Mouse (Mus musculus) embryonic facial prominence, embryonic 13.5 days (tissue): ENCODE measurements around the gene Hgd. TPM values are rescaled to one million over a fixed set of nuclear protein-coding genes. Genes with fewer than 3 reads are reported as not detected.
A peak's percentile ranks its signal among the peaks of the same experiment; 100 is the strongest.
"Not testable (repeated sequence)": the region's sequence is repeated elsewhere in the genome, so short reads cannot be mapped to it uniquely, and the experiment has no call there.

Experiments used
- ATAC-seq: fragments of 200-750 bp; cut with Nextera tagmentation; 2 replicates; pipeline ENCODE4 v1.8.0; 2017; ENCODE audit warnings: low read depth; ENCODE audit not compliant: insufficient number of reproducible peaks, insufficient read depth, low FRiP score, low TSS enrichment
- H3K27ac ChIP-seq: fragments of 300-500 bp; sonication (generic); 2 replicates; pipeline ENCODE4 v1.5.1; 2015; ENCODE audit warnings: moderate library complexity, mild to moderate bottlenecking, inconsistent platforms
- H3K27me3 ChIP-seq: fragments of 300-500 bp; sonication (generic); 2 replicates; pipeline ENCODE4 v1.6.1; 2015; ENCODE audit warnings: mild to moderate bottlenecking, inconsistent platforms
- H3K36me3 ChIP-seq: fragments of 300-500 bp; sonication (generic); 2 replicates; pipeline ENCODE4 v1.6.1; 2015; ENCODE audit warnings: mild to moderate bottlenecking, inconsistent platforms
- H3K4me1 ChIP-seq: fragments of 300-500 bp; sonication (generic); 2 replicates; pipeline ENCODE4 v1.6.1; 2015; ENCODE audit warnings: inconsistent platforms
- H3K4me2 ChIP-seq: fragments of 300-500 bp; sonication (generic); 2 replicates; pipeline ENCODE4 v1.6.1; 2015; ENCODE audit warnings: moderate library complexity, mild to moderate bottlenecking, inconsistent platforms
- H3K4me3 ChIP-seq: fragments of 300-500 bp; sonication (generic); 2 replicates; pipeline ENCODE4 v1.5.1; 2015; ENCODE audit warnings: mild to moderate bottlenecking, inconsistent platforms
- H3K9ac ChIP-seq: fragments of 300-500 bp; sonication (generic); 2 replicates; pipeline ENCODE4 v1.6.1; 2015; ENCODE audit warnings: mild to moderate bottlenecking, inconsistent platforms
- H3K9me3 ChIP-seq: fragments of 300-500 bp; sonication (generic); 2 replicates; pipeline ENCODE4 v1.6.1; 2016; ENCODE audit warnings: inconsistent platforms
- WGBS: fragments of 180-500 bp; shearing (Covaris S2); methylation state at CpG from one replicate; pipeline ENCODE4 v1.1.7; 2015; ENCODE audit warnings: mixed read lengths; 5-methylcytosine and 5-hydroxymethylcytosine counted together
- polyA plus RNA-seq: library from polyadenylated mRNA; unstranded; fragments of >200 nt; fragmentation: Nextera tagmentation; extraction: Ambion mirVana; gene quantifications from 2 replicates; pipeline ENCODE4 v1.2.1, GENCODE M21; 2015

Hgd gene
- polyA plus RNA-seq, 1 experiment from 2014 or later = 0.20 TPM

- Histone ChIP-seq H3K36me3 (no peaks in the 10 kb centered on the region), H3K27ac (no peak overlapping the region), H3K9ac (no peak overlapping the region), H3K27me3 (no peaks in the 10 kb centered on the region), H3K9me3 (no peaks in the 10 kb centered on the region), H3K4me1 (no peaks in the 10 kb centered on the region), H3K4me2 (no peak overlapping the region), H3K4me3 (no peak overlapping the region)
- 72% methylated on average over 9 of the region's 9 CpGs for WGBS
- ATAC-seq = no peak
Measured at GRCm38 (mm10) chr16:37634578-37634977, 54.6 kb downstream of the Hgd start.

GRCm38 (mm10) chr16:37635095-37635494 is 55.1 kb downstream of the Hgd start:
- H3K4me1 ChIP-seq = no peaks in the 10 kb centered on the region
- no peaks in the 10 kb centered on the region for H3K36me3 ChIP-seq
- H3K4me2 ChIP-seq = no peak overlapping the region
- H3K9me3 ChIP-seq = no peaks in the 10 kb centered on the region
- H3K27ac ChIP-seq = no peak overlapping the region
- no peak overlapping the region for H3K9ac ChIP-seq
- no peaks in the 10 kb centered on the region for H3K27me3 ChIP-seq
- H3K4me3 ChIP-seq = no peak overlapping the region
- no peak for ATAC-seq
- WGBS = 89% methylated on average over 1 of the region's 1 CpGs

GRCm38 (mm10) chr16:37636107-37636506 is 56.2 kb downstream of the Hgd start:
- no peak overlapping the region for H3K4me3 ChIP-seq
- no peaks in the 10 kb centered on the region for H3K36me3 ChIP-seq
- H3K27ac ChIP-seq = no peak overlapping the region
- no peak overlapping the region for H3K9ac ChIP-seq
- no peaks in the 10 kb centered on the region for H3K27me3 ChIP-seq
- ATAC-seq = no peak
- no peaks in the 10 kb centered on the region for H3K9me3 ChIP-seq
- 59% methylated on average over 6 of the region's 6 CpGs for WGBS
- H3K4me2 ChIP-seq = no peak overlapping the region
- H3K4me1 ChIP-seq = no peaks in the 10 kb centered on the region

GRCm38 (mm10) chr16:37637802-37638201 is 57.8 kb downstream of the Hgd start:
- no peak overlapping the region for H3K27ac ChIP-seq
- H3K36me3 ChIP-seq = no peaks in the 10 kb centered on the region
- no peak for ATAC-seq
- H3K9me3 ChIP-seq = no peaks in the 10 kb centered on the region
- no peaks in the 10 kb centered on the region for H3K4me1 ChIP-seq
- H3K4me2 ChIP-seq = no peak overlapping the region
- no peaks in the 10 kb centered on the region for H3K27me3 ChIP-seq
- H3K9ac ChIP-seq = no peak overlapping the region
- no peak overlapping the region for H3K4me3 ChIP-seq

GRCm38 (mm10) chr16:37640522-37640921 is 60.6 kb downstream of the Hgd start:
- H3K9me3 ChIP-seq, H3K27ac ChIP-seq, H3K36me3 ChIP-seq, H3K4me1 ChIP-seq, H3K4me3 ChIP-seq, ATAC-seq, H3K27me3 ChIP-seq, H3K9ac ChIP-seq, H3K4me2 ChIP-seq: not testable (repeated sequence)

GRCm38 (mm10) chr16:37644486-37644885 is 64.5 kb downstream of the Hgd start:
- no peak for ATAC-seq
- Histone ChIP-seq H3K4me1 (no peaks in the 10 kb centered on the region), H3K27ac (no peak overlapping the region), H3K4me2 (no peak overlapping the region), H3K9ac (no peak overlapping the region), H3K36me3 (peaks cover 37% of the 10 kb centered on the region), H3K4me3 (no peak overlapping the region), H3K27me3 (no peaks in the 10 kb centered on the region), H3K9me3 (no peaks in the 10 kb centered on the region)
- WGBS = 93% methylated on average over 5 of the region's 5 CpGs

- H3K4me2 ChIP-seq = no peak overlapping the region
- H3K4me3 ChIP-seq = no peak overlapping the region
- no peaks in the 10 kb centered on the region for H3K27me3 ChIP-seq
- no peaks in the 10 kb centered on the region for H3K4me1 ChIP-seq
- no peaks in the 10 kb centered on the region for H3K9me3 ChIP-seq
- ATAC-seq = no peak
- no peak overlapping the region for H3K9ac ChIP-seq
- 94% methylated on average over 8 of the region's 8 CpGs for WGBS
- H3K36me3 ChIP-seq = peaks cover 37% of the 10 kb centered on the region
- H3K27ac ChIP-seq = no peak overlapping the region
Measured at GRCm38 (mm10) chr16:37645211-37645610, 65.3 kb downstream of the Hgd start.

GRCm38 (mm10) chr16:37645799-37646198 is 65.8 kb downstream of the Hgd start:
- WGBS = 87% methylated on average over 3 of the region's 3 CpGs
- H3K4me3 ChIP-seq = no peak overlapping the region
- peaks cover 38% of the 10 kb centered on the region for H3K36me3 ChIP-seq
- no peak overlapping the region for H3K27ac ChIP-seq
- no peak overlapping the region for H3K4me2 ChIP-seq
- no peaks in the 10 kb centered on the region for H3K9me3 ChIP-seq
- H3K4me1 ChIP-seq = no peaks in the 10 kb centered on the region
- ATAC-seq = no peak
- no peaks in the 10 kb centered on the region for H3K27me3 ChIP-seq
- H3K9ac ChIP-seq = no peak overlapping the region

GRCm38 (mm10) chr16:37647067-37647466 is 67.1 kb downstream of the Hgd start:
- H3K27ac ChIP-seq = no peak overlapping the region
- WGBS = 82% methylated on average over 16 of the region's 16 CpGs
- no peaks in the 10 kb centered on the region for H3K9me3 ChIP-seq
- H3K36me3 ChIP-seq = peaks cover 42% of the 10 kb centered on the region
- H3K27me3 ChIP-seq = no peaks in the 10 kb centered on the region
- H3K4me3 ChIP-seq = no peak overlapping the region
- H3K9ac ChIP-seq = peak overlapping the region; percentile 40; the same call in 1 of the 2 replicates
- peaks cover under 1% of the 10 kb centered on the region for H3K4me1 ChIP-seq
- ATAC-seq = no peak
- H3K4me2 ChIP-seq = no peak overlapping the region

- H3K9ac ChIP-seq = no peak overlapping the region
- H3K27me3 ChIP-seq = no peaks in the 10 kb centered on the region
- no peak overlapping the region for H3K27ac ChIP-seq
- no peak for ATAC-seq
- H3K4me1 ChIP-seq = peaks cover 9% of the 10 kb centered on the region
- H3K36me3 ChIP-seq = peaks cover 42% of the 10 kb centered on the region
- no peaks in the 10 kb centered on the region for H3K9me3 ChIP-seq
- no peak overlapping the region for H3K4me3 ChIP-seq
- no peak overlapping the region for H3K4me2 ChIP-seq
- WGBS = 94% methylated on average over 8 of the region's 8 CpGs
Measured at GRCm38 (mm10) chr16:37647936-37648335, 68.0 kb downstream of the Hgd start.

- Histone ChIP-seq H3K9ac (no peak overlapping the region), H3K9me3 (no peaks in the 10 kb centered on the region), H3K4me3 (no peak overlapping the region), H3K36me3 (peaks cover 42% of the 10 kb centered on the region), H3K27me3 (no peaks in the 10 kb centered on the region), H3K4me1 (peaks cover 12% of the 10 kb centered on the region), H3K4me2 (no peak overlapping the region), H3K27ac (no peak overlapping the region)
- no peak for ATAC-seq
- WGBS = 86% methylated on average over 5 of the region's 5 CpGs
Measured at GRCm38 (mm10) chr16:37649068-37649467, 69.1 kb downstream of the Hgd start.

- no peak overlapping the region for H3K9ac ChIP-seq
- no peak overlapping the region for H3K4me3 ChIP-seq
- H3K4me1 ChIP-seq = peaks cover 15% of the 10 kb centered on the region
- no peak overlapping the region for H3K4me2 ChIP-seq
- WGBS = 92% methylated on average over 5 of the region's 5 CpGs
- no peak overlapping the region for H3K27ac ChIP-seq
- H3K36me3 ChIP-seq = peaks cover 24% of the 10 kb centered on the region
- H3K9me3 ChIP-seq = no peaks in the 10 kb centered on the region
- H3K27me3 ChIP-seq = no peaks in the 10 kb centered on the region
- no peak for ATAC-seq
Measured at GRCm38 (mm10) chr16:37651467-37651866, 71.5 kb downstream of the Hgd start.

GRCm38 (mm10) chr16:37652654-37653053 is 72.7 kb downstream of the Hgd start:
- no peak overlapping the region for H3K9ac ChIP-seq
- H3K36me3 ChIP-seq = peaks cover 12% of the 10 kb centered on the region

More at GRCm38 (mm10) chr16:37652654-37653053, 72.7 kb downstream of the Hgd start:
- no peak overlapping the region for H3K4me3 ChIP-seq
- no peaks in the 10 kb centered on the region for H3K9me3 ChIP-seq
- peak overlapping the region; percentile 74; the same call in 1 of the 2 replicates for H3K4me2 ChIP-seq
- 80% methylated on average over 5 of the region's 5 CpGs for WGBS
- no peak overlapping the region for H3K27ac ChIP-seq
- ATAC-seq = no peak
- no peaks in the 10 kb centered on the region for H3K27me3 ChIP-seq
- H3K4me1 ChIP-seq = peaks cover 15% of the 10 kb centered on the region
